Mouse (Mus musculus) left cerebral cortex, postnatal 14 days (tissue): ENCODE measurements at regions not wholly inside any gene's neighbourhood (a gene's known extent, or its start where the extent isn't known, plus 50 kb on each side); places are given as distances from the start of the nearest gene placed in this dataset.

ENCODE experiments used
- DNase-seq, 2 experiments: peaks; one replicate each; pipeline ENCODE4 v3.0.0; 2021 to 2022; ENCODE audit warnings: low spot score in 2 of 2, mixed read lengths in 1 of 2
- intact Hi-C: fragments of 180-260 bp; cut with DNase I; formaldehyde crosslinking; loops from one replicate; pipeline ENCODE4 v1.15.1; 2025

DNA sequence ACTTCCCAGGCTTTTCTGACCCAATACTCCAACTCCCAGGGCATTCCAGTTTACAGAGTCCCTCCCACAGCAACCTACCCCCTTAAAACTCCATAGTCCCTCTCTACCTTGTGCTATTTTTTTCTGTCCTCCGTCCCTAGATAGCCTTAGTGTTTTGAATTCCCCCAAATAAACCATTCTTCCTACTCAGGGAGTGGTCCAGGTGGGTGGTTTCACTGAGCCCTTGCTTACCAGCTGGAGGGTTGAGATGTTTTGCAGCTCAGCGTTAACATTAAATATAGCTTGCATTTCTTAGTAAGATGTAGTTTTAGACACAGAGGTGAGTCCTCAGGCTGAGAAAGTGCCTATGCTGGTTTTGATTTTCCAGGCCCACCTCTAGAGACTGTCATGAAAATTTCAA, 313.0 kb downstream of the Bmper start:
- no peak for DNase-seq
- intact Hi-C loops: no loop called here

DNA sequence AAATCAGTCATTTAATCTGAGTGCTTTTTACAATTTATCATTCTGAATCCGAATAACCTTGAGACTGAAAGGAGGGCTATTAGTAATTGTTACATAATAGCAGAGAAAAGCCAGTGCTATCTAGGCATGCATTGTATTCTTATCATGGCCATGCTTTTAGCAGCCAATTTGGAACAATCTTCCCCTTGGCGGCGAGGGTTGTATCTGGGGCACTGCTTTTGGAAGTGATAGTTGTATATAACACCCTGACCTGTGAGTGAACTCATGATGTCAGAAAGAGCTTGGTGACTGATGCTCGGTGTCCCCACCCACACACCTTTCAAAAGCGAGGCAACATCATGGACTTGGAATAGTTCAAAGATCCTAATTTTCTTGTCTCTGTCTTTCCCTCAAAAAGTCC, 315.2 kb downstream of the Bmper start:
- intact Hi-C loops: no loop called here
- DNase-seq: no peak

DNA sequence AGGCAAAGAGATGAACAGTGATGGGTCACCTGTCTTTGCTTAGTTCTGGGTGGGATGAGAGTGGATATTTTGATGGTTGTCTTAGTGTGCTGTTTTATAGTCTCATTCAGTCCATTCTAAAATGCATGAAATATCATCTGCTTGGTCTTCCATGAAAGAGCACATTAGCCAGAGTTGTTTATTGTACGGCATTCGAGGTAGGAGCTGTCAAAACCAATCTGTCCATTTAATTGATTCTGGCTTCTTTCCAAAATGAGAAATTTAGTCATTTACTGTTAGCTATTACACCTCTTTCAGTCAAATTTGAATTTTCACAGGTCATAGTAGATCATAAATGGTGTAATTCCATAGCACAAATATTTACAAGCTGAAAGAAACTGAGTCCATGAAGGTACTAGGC, 328.8 kb downstream of the Bmper start:
- no peak for DNase-seq
- intact Hi-C loops: no loop called here

DNA sequence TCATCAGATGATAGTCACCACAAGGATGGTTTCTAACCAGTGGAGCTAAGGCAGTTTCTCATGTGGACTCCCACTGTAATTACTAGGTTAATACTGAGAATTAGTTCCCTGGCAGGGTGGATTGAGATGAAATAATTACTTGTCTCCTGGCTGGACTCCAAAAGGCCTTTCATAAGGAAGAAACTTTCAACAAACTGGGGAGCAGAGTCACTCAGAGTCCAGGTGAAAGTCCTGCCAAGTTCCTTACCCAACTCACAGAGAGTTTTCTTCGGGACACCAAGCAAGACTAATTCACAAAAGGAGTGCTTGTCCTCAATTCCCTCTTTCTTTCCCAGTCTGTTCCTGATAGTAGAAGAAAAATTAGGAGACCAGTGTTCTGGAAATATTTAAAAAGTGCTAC, 330.9 kb downstream of the Bmper start:
- no peak for DNase-seq

DNA sequence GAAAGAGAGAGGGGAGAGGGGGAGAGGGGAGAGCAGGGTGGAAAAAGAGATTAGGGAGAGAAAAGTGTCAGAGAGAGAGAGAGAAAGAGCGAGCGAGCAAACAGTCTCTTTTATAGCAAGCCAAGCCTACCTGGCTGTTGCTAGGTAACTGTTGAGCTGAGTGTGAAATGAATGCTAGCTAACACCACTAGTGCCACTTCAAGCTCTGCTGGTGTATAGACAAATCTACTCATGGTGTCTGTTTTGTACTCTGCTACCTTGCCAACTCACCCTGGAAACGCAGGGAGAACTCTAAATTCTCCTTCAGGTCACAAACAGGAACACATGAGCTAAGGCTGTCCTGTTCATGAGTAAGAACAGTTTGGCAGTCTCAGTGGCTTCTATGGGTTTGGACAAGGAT, 334.7 kb downstream of the Bmper start:
- peak in 1 of 2 experiments; percentile 27 for DNase-seq
- intact Hi-C loops: no loop called here

More for the DNA sequence above, 330.9 kb downstream of the Bmper start:
- intact Hi-C loops: no loop called here

DNA sequence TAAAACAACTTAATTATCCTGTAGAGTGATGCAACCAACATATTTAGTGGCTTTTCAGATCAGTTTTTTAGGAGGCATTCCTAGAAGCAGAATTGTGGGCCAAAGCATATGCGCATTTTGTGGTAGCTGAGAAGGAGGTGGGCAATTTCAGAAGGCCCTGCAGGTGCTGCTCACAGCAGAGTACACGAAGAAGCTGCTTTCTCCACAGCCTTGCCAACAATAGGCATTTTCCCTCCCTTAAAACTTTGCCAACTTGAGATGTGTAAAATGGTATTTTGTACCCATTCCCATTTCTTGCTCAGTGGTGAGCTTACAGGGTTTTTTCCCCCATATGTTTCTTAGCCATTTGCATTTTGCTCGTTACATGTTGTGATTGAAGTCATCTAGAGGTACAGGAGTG, 339.0 kb downstream of the Bmper start:
- intact Hi-C loops: no loop called here
- DNase-seq: no peak

DNA sequence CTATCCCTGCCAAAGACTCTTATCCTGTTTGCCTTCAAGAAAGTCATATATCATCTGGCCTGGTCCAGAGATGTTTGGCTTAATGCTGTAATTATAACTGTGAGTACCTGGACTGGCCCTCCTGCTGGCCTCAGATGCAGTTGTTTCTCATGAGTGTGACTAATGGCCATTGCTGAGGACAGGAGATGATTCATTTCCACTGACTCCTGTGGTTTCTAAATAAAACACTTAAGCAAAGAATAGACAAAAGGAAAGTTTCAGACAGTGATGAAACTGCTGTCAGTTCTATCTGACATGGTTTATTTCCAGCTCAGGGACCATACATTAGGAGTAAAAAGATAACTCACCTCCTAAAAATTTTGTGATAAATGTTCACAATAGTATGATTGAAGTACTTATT, 344.2 kb downstream of the Bmper start:
- intact Hi-C loops: no loop called here
- DNase-seq: no peak

DNA sequence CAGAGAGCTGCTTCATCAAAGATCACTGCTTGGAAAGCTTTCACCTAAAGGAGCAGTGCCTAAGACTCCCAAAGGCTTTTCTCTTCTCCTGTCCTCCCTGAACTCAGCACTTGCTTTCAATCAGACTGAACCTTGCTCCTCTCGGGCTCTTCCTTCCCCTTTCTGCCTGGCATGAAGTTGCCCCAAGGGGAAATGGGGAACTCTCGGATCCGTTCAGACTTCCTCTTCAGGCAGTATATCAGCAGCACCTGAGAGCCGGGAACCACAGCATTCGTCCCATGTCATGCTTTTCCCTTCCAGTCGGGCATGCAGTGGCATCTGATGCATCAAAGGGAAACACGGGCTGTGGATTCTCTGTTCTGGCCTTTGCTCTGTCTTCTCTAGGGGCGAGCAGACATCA, 347.3 kb downstream of the Bmper start:
- intact Hi-C loops: no loop called here
- DNase-seq: no peak

DNA sequence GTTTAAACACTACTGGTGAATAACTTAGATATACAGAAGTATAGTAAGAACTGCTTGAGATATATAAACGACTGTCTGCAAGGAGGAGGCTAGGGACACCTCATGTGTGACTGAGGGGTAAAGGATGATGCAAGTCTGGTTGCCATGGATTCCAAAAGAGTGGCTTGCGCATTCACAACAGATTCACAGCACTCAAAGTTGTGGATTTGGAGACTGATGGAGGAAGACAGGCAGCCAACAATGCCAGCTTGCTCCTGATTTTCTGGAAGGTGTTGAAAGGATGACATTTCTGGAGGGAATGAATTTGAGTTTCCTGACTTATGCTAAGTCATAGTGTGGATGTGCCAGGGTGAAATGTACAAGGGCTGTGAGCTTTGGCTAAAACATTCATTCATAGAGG, 353.4 kb downstream of the Bmper start:
- intact Hi-C loops: no loop called here
- no peak for DNase-seq

DNA sequence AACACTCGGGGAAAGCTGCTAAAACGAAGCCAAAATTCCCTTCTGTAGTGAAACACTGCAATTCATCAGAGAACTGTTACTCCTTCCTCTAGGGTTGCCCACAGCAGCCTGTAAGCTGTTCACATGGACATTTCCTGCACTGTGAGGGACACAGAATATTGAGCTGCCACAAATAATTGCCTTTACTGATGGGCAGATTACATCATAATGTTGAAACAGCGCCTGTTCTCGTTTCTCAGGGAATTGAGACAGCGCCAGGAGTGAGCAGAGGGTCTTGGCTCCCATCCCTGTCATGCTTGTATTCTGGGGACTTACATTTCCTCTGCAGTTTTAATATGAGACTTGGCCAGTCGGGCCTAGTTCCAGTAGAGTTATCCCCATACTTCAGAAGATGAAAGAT, 357.3 kb downstream of the Bmper start:
- intact Hi-C loops: loop anchor here (5.0 to 10.0 kb wide), 4 partner anchors 115 to 937 kb away; partner anchors contain the start of gene Dpy19l1
- peak in 1 of 2 experiments; percentile 14 for DNase-seq

DNA sequence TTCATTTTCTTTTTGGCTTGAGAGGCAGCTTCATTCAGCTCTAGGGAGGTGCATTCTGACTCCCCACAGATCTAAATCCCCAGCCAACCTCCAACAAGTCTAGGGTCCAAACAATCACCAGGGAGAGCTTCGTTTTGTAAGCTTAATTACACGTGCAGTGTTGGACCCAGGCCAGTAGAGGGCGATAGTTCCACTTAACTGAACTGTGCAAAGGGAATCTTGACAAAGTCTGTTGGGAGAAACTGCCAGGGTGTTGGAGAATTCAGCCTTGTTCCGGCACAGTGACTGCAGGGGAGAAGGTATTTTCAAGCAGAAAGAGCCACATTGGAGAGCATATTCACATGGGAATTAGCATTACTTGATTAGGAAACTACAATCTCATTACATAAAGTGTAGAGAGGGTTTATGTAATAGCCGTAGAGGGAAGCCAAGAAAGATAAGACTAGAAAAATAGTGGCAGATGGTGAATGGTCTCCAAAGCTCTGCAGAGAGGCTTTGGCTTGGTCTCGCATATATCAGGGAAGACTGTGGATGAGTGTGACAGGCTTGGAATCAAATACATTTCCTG, 358.2 kb downstream of the Bmper start:
- DNase-seq: peak; percentile 89 to 92
- intact Hi-C loops: loop anchor here (5.0 to 10.0 kb wide), 4 partner anchors 116 to 936 kb away; partner anchors contain the start of gene Dpy19l1

DNA sequence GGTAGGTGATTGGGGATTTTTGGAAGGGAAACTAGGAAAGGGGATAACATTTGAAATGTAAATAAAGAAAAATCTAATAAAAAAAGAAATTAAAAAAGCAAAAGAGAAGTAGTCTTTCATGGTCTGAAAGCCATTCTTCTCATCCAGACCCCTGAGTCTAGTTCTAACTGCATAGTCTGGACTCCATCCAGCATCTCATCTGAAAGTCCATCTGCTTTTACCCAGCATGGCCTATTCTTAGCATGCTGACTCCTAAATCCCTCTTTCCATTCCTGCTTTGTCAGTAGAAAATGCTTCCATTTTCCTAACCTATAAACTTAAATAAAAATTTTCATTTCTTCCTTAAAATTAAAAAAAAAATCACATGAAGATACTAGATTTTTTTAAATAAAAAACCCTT, 361.7 kb downstream of the Bmper start:
- intact Hi-C loops: loop anchor here (5.0 to 10.0 kb wide), 4 partner anchors 120 to 933 kb away; partner anchors contain the start of gene Dpy19l1

DNA sequence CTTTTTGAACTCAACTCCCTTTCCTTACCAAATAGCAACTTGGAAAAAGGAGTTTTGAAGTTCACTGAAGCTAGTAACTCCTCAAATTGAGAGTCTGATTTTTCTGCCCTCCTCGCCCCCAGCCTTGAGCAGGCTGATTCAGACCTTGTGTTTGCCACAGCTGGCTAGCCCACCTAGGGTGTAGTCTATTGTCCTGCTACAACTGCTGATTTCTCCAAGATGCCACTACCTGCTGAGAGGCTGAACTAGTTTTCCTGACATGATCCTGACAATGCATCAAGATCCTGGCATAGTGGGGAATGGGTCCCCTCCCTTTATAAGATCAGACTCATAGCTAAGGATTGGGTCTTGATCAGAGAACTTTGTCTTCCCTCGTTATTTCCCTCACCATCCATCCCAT, 366.1 kb downstream of the Bmper start:
- DNase-seq: no peak
- intact Hi-C loops: loop anchor here (10.0 kb wide), 2 partner anchors 124 to 266 kb away; no protein-coding TSS in a partner anchor

More for the DNA sequence above, 361.7 kb downstream of the Bmper start:
- no peak for DNase-seq

DNA sequence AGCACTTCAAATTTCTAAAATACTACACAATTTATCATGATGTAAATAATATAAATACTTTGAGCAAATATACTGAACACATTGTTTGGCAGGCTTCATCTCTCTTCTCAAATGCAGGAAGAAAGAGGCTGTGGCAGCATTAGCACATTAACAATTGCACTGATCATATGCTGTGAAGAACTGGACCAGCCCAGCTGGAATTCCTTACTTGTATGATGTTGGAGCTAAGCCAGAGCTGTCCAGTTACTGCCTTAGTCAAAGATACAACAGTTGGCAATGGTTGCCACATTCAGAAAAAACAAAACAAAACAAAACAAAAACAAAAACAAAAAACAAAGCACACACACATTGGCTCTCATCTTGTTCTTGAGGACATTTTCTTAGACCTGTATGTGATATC, 369.0 kb downstream of the Bmper start:
- intact Hi-C loops: no loop called here
- no peak for DNase-seq

DNA sequence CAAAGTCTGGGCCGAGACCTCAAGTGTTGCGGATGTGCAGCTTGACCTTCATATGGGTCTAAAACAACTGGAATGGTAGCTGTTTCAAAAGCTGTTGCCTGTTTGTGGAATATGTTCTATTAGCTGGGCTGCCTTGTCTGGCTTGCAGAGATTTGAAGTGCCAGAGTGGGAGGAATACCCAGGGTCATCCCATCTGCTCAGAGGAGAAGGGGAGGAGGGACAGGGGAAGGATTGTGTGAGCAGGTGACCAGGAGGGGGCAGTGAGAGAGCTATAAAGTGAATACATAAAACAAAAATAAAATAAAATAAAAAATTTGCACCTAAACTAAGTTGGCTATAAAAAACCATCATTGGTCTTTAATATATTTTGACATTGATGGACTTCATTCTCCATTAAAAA, 377.7 kb downstream of the Bmper start:
- DNase-seq: no peak
- intact Hi-C loops: no loop called here
